Mouse (Mus musculus) cerebellum, postnatal 25 days (tissue): ENCODE measurements around the gene Cldn14.
"Not testable (repeated sequence)": the region's sequence is repeated elsewhere in the genome, so short reads cannot be mapped to it uniquely, and the experiment has no call there.

Experiments
- DNase-seq, 2 experiments: peaks; one replicate each; pipeline ENCODE4 v3.0.0; 2021; ENCODE audit warnings: mixed read lengths in 2 of 2

Gene Cldn14

GRCm38 (mm10) chr16:94008737-94009136 is at the start of gene Cldn14:
Gene Cldn14, minus strand, starts transcription at chr16:94008837.
- no peak for DNase-seq

DNA sequence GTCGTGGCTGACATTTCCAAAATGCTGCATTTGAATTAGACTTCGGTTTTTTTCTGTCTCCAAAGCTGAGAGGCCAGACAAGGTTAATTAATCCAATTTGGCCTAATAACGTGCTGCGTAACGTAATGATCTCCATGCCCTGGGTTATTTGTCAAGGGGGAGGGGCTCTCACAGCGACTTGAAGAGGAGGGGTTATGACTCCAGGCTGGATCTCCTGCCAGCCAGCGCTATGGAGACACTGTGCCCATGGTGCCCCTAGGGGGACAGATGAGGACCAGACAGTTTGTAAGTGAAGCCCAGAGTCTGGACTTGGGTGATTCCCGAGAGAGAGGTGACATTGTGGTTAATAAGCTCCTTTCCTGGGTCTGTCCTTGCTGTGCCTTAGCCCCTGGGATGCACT is 46.9 kb upstream of the Cldn14 start:
- DNase-seq: no peak

GRCm38 (mm10) chr16:94055176-94055575 is 46.5 kb upstream of the Cldn14 start:
- DNase-seq: no peak

GRCm38 (mm10) chr16:94050368-94050767 is 41.7 kb upstream of the Cldn14 start:
- DNase-seq: peak; percentile 42 to 59

GRCm38 (mm10) chr16:94044996-94045395 is 36.4 kb upstream of the Cldn14 start:
- DNase-seq: no peak

DNA sequence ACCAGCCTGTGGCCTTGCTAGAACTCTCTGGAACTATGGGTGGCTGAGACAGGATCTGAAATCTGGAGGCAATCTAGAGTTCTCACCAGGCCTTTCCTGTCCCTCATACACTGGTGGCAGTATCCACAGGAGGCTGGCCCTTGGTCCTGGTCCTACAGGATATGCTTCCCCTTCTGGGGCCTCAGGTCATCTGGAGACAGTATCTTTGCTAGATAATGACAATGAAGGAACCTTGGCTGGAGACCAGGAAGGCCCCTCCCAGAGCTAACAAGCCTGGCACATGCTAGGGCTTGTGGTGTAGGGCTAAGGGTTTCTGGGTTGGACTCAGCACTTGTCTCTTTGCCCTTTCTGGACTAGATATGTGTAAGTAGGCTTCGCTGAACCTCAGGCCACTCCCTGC is 35.2 kb upstream of the Cldn14 start:
- DNase-seq: no peak

DNA sequence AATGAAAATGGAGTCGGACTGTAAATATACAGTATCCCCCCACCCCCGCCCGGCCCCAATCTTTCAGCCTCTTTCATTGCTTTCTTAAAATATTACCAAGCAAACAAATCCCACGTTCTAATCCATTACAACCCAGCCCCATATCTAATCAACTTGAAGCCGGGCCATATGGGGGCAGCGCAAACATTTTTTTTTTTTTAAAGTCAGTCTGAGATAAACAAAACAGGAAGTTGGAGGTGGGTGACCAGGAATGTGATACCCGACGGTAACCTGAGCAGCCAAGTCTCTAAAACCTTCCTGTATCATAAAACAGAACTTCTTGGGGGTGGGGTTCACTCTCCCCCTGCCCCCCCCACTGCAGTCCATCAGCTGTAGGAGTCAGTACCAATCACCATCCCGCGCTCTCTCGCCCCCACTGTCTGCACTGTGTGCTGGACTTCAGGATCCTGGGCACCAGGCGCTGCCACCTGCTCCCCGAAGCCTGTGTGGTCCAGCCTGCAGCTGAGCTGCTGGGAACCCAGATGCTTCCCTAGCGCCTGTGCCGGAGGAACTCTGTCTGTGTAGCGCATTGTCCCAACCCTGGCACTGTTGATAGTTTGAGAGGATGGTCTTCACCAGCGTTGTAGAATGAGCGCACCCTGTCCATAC is 32.6 kb upstream of the Cldn14 start:
- no peak for DNase-seq

DNA sequence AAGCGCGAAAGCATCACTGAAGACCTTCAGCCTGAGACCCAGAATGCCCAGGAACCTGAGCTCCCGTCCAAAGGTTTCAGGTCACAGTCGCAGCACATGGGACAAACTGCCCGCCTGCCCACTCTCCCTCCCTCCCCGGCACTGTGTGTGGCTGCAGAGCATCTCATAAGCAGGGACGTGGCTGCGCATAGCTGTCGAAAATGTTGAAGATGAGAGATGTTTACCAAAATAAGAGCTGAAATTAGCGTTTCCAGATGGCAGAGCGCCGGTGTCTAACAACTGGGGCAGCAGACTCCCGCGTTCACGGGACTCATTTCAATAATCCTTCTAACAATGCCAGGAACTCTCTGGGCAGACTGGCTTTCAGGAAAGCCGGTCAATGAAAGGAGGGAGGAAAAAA is 31.8 kb upstream of the Cldn14 start:
- DNase-seq: no peak

DNA sequence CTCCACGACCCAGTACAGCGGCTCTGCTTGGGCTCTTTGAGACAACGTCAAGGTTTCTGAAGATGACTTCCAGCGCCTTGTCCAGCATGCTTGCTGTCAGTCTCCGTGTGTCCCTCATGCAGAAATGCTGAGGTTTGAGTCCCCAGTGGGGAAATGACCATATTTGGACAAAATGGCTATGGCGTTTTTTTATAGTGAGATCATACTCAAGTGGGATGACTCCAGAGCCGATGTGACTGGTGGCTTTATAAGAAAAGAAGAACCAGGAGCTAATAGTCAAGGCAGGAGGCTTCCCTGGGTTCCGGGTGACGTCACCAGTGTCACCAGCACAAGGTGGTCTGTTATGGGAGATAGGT is 30.3 kb upstream of the Cldn14 start:
- no peak for DNase-seq

DNA sequence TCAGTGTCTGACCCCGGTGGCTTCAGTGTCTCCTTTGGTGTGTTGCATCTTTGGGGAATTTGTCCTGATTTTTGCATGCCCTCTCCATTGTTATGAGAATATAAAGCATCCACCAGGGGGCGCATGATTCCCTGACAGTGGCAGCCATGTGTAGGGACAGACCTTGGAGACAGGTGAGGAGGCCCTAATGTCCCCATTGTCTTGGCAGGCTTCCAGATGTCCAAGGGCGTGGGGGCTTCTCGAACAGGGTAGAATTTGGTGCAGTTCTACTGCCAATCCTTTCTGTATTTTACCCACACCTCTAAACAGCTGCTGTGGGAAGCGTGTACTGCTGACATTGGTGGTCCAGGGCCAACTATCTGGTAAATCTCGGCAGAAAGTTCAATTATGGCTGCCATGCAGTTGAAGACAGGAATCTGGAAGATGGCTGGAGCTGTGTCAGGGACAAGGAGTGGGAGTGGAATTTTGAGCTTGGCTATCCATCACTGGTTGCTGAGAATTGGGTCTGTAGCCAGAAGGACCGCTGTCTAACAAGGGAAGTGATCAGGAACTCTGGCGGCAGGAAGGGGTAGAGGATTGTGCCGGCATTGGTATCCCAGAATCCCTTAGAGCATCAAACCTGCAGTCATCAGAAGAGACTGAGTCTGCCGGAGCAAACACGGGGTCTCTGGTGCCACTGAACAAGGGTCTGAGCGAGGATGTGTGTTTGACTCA is 29.8 kb upstream of the Cldn14 start:
- DNase-seq: peak; percentile 58 to 80

- no peak for DNase-seq
Measured at GRCm38 (mm10) chr16:94037280-94037679, 28.6 kb upstream of the Cldn14 start.

DNA sequence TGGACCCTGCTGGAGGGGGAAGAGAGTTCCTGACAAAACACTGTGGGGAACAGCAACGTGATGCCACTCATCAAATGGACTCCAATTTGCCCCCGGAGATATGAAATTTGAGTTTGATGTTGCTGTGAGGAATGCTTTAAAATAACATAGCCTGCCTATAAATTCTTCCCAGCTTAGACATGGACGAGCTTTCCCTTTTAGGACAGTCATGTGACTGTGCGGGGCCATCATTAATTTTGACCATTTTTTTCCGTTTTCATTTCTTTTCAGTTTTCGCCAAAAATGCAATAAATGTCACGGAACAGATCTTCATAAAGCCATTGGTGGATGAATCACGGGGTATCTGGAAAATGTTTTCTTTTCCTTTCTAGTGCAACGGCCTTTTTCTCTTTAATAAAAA is 25.5 kb upstream of the Cldn14 start:
- DNase-seq: no peak

GRCm38 (mm10) chr16:94032270-94032669 is 23.6 kb upstream of the Cldn14 start:
- DNase-seq: no peak

- DNase-seq: no peak
Measured at GRCm38 (mm10) chr16:94023352-94024280, 15.0 kb upstream of the Cldn14 start.

GRCm38 (mm10) chr16:94019725-94020124 is 11.1 kb upstream of the Cldn14 start:
- not testable (repeated sequence) for DNase-seq

DNA sequence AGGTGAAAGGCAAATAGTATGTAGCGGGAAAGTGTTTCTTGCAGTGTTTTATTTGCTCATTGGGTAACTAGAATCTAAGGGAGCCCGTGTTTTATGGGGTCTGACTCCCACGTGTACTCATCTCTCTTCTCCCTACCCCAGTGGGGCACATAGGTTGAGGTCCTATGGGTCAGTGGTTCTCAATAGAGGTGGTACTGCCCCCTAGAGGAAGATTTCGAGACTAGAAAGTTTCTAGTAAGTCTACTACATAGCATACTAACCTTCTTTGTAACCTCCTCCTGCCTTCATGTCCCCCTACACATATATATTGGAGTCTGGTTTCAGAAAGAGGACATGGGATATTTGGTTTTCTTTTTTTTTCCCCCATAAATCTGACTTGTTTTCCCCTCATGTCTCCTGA is 9.3 kb upstream of the Cldn14 start:
- DNase-seq: no peak

DNA sequence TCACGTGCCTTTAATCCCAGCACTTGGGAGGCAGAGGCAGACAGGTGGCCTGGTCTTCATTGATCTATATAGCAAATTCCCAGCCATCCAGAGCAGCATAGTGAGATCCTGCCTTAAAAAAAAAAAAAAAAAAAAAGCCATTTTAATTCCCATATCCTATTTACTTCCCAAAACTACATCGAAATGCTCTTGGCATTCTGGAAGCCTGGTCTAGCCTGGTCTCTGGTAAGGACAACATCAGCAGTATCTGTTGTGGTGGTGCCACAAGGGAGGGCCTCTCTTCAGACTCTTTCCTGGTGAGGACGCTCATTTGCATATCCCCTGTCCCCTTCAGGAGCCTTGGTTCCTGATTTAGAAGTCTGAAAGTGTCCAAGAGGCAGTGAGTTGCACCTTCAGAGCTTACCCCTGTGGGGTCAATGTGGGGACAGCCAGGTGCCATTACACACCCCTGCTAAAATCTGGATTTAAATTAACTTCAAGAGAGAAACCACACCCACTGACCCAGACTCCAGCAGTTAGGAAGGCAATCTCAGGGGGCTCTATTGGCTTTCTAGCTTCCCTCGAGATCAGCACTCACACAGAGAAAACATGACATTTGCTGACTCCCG is 6.0 kb upstream of the Cldn14 start:
- no peak for DNase-seq

DNA sequence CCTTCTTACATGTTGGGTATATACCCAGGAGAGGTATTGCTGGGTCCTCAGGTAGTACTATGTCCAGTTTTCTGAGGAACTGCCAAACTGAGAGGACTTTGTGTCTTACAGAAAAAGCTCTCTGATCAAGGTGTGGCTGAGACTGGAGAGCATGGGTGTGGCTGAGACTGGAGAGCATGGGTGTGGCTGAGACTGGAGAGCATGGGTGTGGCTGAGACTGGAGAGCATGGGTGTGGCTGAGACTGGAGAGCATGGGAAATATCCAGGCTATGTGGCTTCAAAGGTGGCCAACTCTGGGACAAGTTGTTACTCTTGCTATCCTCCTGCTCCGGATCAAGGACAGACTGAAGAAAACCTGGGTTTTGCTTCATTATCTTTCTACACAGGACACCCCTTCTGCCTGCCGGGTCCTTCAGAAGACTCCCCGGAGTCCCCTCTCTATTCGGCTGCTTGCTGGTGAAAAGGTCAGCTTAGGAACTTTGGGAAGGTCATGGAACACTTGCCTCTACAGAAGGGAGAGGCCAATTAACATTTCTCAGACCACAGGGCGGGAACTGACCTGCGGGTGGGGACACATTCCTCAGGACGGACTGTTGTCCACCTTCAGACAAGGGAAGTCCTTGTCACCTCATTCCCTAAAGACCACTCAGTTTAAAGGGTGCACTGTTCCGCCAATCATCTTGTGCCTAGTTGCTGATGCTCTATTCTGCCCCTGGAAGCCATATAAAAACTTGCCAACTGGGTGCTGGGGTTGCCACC is 4.9 kb upstream of the Cldn14 start:
- DNase-seq: not testable (repeated sequence)

- DNase-seq: no peak
Measured at GRCm38 (mm10) chr16:94011224-94011623, 2.6 kb upstream of the Cldn14 start.

DNA sequence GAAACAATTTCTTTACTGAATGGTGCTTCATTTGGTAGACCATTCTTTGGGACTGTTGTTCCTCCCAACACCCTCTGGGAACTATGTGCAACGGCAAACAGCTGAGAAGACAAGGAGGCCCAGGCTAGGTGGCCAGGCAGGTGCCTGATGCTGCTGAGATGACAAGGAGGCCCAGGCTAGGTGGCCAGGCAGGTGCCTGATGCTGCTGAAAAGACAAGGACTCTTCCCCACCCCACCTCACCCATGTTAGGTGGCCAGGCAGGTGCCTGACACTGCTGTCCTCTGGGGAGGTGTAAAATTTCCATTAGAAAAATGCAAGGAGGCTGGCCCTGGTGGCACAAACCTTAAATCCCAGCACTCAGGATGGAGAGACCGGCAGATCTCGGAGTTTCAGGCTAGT is 2.0 kb upstream of the Cldn14 start:
- DNase-seq: no peak

DNA sequence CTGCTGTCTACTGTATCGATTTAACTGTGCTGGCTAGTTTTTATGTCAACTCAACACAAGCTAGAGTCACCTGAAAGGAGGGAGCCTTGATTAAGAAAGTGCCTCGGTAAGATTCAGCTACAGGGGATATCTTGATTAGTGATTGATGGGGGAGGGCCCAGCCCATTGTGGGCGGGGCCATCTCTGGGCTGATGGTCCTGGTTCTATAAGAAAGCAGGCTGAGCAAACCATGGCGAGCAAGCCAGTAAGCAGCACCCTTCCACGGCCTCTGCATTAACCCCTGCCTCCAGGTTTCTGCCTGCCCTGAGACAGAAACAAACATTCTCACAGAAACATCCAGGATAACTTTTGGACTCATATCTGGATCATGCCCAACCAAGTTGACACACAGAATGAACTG is 1.5 kb upstream of the Cldn14 start:
- no peak for DNase-seq

- no peak for DNase-seq
Measured at GRCm38 (mm10) chr16:94009356-94009755, 719 bp upstream of the Cldn14 start.
